Mouse (Mus musculus) midbrain, embryonic 13.5 days (tissue): ENCODE measurements around the gene Pan3. TPM values are rescaled to one million over a fixed set of nuclear protein-coding genes. Genes with fewer than 3 reads are reported as not detected.
"Not testable (repeated sequence)": the region's sequence is repeated elsewhere in the genome, so short reads cannot be mapped to it uniquely, and the experiment has no call there.

Experiments
- ATAC-seq: fragments of 200-750 bp; cut with Nextera tagmentation; 2 replicates; pipeline ENCODE4 v1.8.0; 2017; ENCODE audit warnings: mild to moderate bottlenecking, moderate TSS enrichment, moderate library complexity
- H3K27ac ChIP-seq: fragments of 300-500 bp; sonication (generic); 2 replicates; pipeline ENCODE4 v1.5.1; 2015; ENCODE audit warnings: inconsistent platforms, mild to moderate bottlenecking, moderate library complexity
- H3K27me3 ChIP-seq: fragments of 300-500 bp; sonication (generic); 2 replicates; pipeline ENCODE4 v1.6.1; 2015; ENCODE audit warnings: mild to moderate bottlenecking, inconsistent platforms
- H3K36me3 ChIP-seq: fragments of 300-500 bp; sonication (generic); 2 replicates; pipeline ENCODE4 v1.6.1; 2015; ENCODE audit warnings: mild to moderate bottlenecking, inconsistent platforms
- H3K4me1 ChIP-seq: fragments of 300-500 bp; sonication (generic); replicated peaks from 2 replicates; pipeline ENCODE4 v1.6.1; 2015; ENCODE audit warnings: inconsistent platforms
- H3K4me2 ChIP-seq: fragments of 300-500 bp; sonication (generic); replicated peaks from 2 replicates; pipeline ENCODE4 v1.6.1; 2015; ENCODE audit warnings: moderate library complexity, mild to moderate bottlenecking, inconsistent platforms
- H3K4me3 ChIP-seq: fragments of 300-500 bp; sonication (generic); replicated peaks from 2 replicates; pipeline ENCODE4 v1.5.1; 2015; ENCODE audit warnings: mild to moderate bottlenecking, inconsistent platforms
- H3K9ac ChIP-seq: fragments of 300-500 bp; sonication (generic); replicated peaks from 2 replicates; pipeline ENCODE4 v1.6.1; 2015; ENCODE audit warnings: mild to moderate bottlenecking, inconsistent platforms
- H3K9me3 ChIP-seq: fragments of 300-500 bp; sonication (generic); 2 replicates; pipeline ENCODE4 v1.6.1; 2016; ENCODE audit warnings: mild to moderate bottlenecking, inconsistent platforms
- WGBS: fragments of 180-500 bp; shearing (Covaris S2); methylation state at CpG from one replicate; pipeline ENCODE4 v1.1.7; 2015; 5-methylcytosine and 5-hydroxymethylcytosine counted together
- polyA plus RNA-seq: library from polyadenylated mRNA; unstranded; fragments of >200 nt; fragmentation: Nextera tagmentation; extraction: Ambion mirVana; gene quantifications from 2 replicates; pipeline ENCODE4 v1.2.1, GENCODE M21; 2015

Pan3 gene
- polyA plus RNA-seq, 1 experiment from 2014 or later: 68.3 TPM

DNA sequence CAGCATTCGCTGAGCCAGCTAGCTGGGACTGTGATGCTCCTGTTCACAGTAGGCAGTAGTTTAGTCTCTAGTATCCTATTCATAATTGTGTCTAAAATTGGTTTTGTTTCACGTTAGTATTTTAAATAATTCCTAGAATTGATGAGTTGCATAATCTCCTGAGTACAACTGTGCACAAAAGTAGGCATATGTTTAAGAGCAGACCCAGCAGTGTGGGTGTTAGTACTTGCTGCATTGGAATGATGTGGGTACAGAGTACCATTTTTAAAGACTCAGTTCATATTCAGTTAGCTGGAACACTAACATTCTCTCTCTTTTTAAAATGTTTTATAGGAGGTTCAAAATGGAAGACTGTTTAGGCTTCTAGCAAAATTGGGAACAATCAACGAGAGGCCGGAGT is 109.4 kb downstream of the Pan3 start:
- no peak overlapping the region for H3K27ac ChIP-seq
- peaks cover 62% of the 10 kb centered on the region for H3K36me3 ChIP-seq
- no peaks in the 10 kb centered on the region for H3K27me3 ChIP-seq
- H3K9ac ChIP-seq: no peak overlapping the region
- no peak overlapping the region for H3K4me2 ChIP-seq
- H3K9me3 ChIP-seq: no peaks in the 10 kb centered on the region
- H3K4me1 ChIP-seq: no peaks in the 10 kb centered on the region
- no peak for ATAC-seq
- 97% methylated on average over 4 of the region's 4 CpGs for WGBS
- H3K4me3 ChIP-seq: no peak overlapping the region

DNA sequence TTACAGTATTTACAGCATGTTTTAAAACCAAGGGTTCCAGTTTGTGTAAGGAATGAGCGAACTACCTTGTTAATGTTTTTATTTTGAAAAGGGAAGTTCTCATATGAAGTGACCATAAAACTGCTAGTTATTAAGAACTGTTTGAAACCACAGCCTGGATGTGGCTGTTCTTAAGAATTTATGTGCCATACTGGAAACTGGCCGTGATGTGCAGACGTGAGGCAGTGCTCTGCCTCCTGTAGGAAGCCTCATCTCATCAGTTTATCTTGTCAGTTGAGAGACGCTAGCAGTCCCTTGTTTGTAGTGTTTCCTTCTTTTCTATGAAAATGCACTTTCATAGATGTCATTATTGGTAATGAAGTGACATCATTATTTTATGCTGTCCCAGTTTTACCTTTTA is 109.9 kb downstream of the Pan3 start:
- 96% methylated on average over 4 of the region's 4 CpGs for WGBS
- H3K36me3 ChIP-seq: peaks cover 63% of the 10 kb centered on the region

DNA sequence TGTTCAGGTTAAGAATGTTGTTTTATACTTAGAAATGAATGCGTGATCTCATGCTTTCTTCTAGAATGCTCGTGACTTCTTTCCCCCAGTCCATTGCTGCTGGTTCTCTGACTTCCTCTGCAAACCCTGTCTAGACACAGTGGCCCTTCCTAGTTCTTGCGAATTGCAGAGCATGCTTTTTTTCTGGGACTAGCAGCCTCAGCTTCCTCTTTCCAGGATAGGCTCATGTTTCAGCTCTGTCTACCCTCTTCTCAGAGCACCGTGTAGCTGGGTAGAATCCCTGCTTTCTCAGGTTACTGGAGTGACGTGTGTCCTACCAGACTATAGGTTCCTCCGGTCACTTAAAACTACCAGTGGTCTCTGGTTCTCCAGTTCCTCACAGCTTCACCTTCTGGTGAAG is 112.3 kb downstream of the Pan3 start:
- Histone ChIP-seq H3K9me3 (no peaks in the 10 kb centered on the region), H3K4me2 (no peak overlapping the region), H3K9ac (no peak overlapping the region), H3K4me3 (no peak overlapping the region), H3K27ac (no peak overlapping the region), H3K27me3 (no peaks in the 10 kb centered on the region), H3K4me1 (no peaks in the 10 kb centered on the region), H3K36me3 (peaks cover 68% of the 10 kb centered on the region)
- no peak for ATAC-seq
- 87% methylated on average over 6 of the region's 6 CpGs for WGBS

More for the DNA sequence above, 109.9 kb downstream of the Pan3 start:
- no peaks in the 10 kb centered on the region for H3K9me3 ChIP-seq
- H3K4me1 ChIP-seq: no peaks in the 10 kb centered on the region
- H3K27me3 ChIP-seq: no peaks in the 10 kb centered on the region
- no peak for ATAC-seq
- H3K27ac ChIP-seq: no peak overlapping the region
- H3K4me3 ChIP-seq: no peak overlapping the region
- no peak overlapping the region for H3K9ac ChIP-seq
- no peak overlapping the region for H3K4me2 ChIP-seq

DNA sequence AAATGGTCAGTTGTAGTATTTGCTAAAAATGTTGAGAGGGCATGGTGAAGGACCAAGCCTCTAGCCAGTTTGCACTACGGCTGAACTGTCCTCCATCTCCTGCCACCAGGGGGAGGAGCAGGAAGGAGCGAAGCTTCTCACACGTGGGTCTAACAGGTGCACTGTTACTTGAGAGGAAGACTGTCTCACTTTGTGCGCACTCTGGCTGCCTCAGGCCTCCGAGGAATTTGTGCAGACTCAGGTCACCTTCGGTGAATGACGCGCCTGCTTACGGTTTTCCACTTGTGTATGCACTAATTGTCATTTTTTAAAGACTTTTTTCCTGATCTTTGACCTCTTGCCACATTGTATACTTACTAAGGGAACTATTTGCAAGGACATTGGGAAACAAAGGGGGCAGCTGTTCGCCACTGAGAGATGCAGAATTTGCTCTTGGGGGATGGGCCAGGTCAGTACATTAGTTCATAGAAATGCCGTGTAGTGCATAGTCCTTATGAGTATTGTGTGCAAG is 115.8 kb downstream of the Pan3 start:
- H3K36me3 ChIP-seq: peaks cover 64% of the 10 kb centered on the region
- H3K4me3 ChIP-seq: no peak overlapping the region
- H3K9ac ChIP-seq: no peak overlapping the region
- 80% methylated on average over 11 of the region's 11 CpGs for WGBS
- ATAC-seq: no peak
- no peaks in the 10 kb centered on the region for H3K4me1 ChIP-seq
- H3K4me2 ChIP-seq: no peak overlapping the region
- no peaks in the 10 kb centered on the region for H3K27me3 ChIP-seq
- no peak overlapping the region for H3K27ac ChIP-seq
- H3K9me3 ChIP-seq: no peaks in the 10 kb centered on the region

DNA sequence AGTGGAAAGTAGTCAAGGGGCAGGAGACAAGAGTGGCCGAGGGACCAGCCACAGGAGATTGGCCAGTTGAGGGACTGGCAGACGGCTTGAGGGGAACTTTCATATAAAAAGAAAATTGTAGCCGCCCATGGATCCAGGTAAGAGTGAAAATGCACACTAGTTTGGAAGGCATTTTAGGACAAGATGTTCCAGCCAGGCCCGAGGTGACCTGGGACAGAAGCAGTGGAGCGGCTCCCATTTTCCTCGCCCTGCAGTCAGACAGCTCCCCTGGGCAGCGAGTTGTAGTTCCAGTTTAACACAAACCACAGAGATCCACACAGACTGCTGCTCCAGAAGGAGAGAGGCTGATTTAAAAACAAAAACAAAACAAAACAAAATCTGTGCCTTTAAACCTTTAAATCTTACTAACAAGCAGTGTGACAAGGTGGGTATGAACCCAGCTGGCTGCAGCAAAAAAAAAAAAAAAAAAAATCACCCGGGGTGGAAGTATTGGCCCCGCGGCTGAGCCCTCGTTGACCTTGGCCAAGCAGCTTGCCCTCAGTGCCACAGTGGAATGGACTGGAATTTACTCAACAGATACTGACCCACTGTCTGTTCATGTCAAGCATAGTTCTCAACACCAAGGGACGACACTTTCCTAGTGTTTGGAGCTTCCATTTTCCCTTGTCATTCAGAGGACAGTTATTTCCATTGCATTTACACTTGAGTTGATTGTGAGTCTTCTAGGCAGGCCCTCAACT is 119.2 kb downstream of the Pan3 start:
- no peaks in the 10 kb centered on the region for H3K27me3 ChIP-seq
- ATAC-seq: no peak
- H3K9me3 ChIP-seq: no peaks in the 10 kb centered on the region
- WGBS: 92% methylated on average over 12 of the region's 12 CpGs
- no peak overlapping the region for H3K4me3 ChIP-seq
- no peak overlapping the region for H3K9ac ChIP-seq
- no peak overlapping the region for H3K27ac ChIP-seq
- no peak overlapping the region for H3K4me2 ChIP-seq
- no peaks in the 10 kb centered on the region for H3K4me1 ChIP-seq
- H3K36me3 ChIP-seq: peaks cover 52% of the 10 kb centered on the region

DNA sequence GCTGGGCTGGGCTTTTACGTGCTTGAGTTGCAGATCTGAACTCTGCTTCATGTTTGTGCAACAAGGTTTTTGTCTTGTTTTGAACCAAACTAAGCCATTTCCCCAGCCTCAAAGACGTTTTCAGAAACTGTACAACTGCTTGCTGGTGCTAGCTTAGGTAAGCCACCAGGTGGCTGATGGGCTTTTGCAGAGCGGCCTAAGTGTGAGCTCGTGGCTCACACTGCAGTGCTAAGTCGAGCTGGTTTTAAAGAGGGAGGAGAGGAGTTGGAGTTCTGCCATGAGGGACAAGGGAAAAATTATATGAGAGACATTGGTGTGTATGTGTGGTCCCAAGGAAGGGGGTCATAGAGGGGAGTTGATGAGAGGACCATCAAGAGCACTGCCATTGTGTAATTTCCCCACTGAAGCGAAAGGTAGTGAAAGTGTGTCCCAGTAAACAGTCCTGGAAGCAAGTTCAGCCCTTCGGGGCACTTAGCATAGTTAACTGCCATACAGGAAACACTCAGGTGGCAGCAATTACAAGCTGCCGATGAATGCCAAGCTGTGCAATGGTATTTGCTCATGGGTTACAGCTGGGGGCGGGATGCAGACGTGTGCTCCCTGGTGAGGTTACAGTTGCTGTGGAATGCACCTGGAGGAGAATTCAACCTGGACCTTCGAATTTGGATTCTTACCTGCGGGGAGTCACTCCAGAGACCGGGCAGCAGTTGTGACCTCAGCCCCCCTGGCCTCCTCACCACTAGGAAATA is 122.1 kb downstream of the Pan3 start:
- Histone ChIP-seq H3K4me1 (no peaks in the 10 kb centered on the region), H3K36me3 (peaks cover 31% of the 10 kb centered on the region), H3K27ac (no peak overlapping the region), H3K9ac (no peak overlapping the region), H3K4me3 (no peak overlapping the region), H3K4me2 (no peak overlapping the region), H3K27me3 (no peaks in the 10 kb centered on the region), H3K9me3 (no peaks in the 10 kb centered on the region)
- ATAC-seq: no peak
- WGBS: 91% methylated on average over 13 of the region's 13 CpGs

DNA sequence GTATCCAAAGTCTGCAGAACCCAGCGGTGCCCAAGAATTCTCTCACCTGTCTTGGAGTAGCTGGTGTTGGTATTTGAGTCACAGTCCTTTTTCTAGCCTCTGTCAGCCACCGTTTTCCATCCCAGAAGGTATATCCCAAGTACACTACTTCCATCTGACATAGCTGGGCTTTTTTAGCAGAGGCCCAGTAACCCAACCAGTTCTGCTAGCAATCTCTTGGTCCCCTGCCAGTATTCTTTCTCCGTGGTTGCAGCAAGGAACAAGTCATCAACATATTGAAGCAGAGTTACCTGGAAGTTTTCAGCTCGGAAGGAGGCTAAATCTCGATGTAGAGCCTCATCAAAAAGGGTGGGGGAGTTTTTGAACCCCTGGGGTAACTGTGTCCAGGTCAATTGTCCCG is 127.7 kb downstream of the Pan3 start:
- WGBS: 82% methylated on average over 6 of the region's 6 CpGs
- not testable (repeated sequence) for H3K9me3 ChIP-seq, H3K4me3 ChIP-seq, ATAC-seq, H3K4me2 ChIP-seq, H3K9ac ChIP-seq, H3K27ac ChIP-seq, H3K27me3 ChIP-seq, H3K4me1 ChIP-seq, H3K36me3 ChIP-seq

DNA sequence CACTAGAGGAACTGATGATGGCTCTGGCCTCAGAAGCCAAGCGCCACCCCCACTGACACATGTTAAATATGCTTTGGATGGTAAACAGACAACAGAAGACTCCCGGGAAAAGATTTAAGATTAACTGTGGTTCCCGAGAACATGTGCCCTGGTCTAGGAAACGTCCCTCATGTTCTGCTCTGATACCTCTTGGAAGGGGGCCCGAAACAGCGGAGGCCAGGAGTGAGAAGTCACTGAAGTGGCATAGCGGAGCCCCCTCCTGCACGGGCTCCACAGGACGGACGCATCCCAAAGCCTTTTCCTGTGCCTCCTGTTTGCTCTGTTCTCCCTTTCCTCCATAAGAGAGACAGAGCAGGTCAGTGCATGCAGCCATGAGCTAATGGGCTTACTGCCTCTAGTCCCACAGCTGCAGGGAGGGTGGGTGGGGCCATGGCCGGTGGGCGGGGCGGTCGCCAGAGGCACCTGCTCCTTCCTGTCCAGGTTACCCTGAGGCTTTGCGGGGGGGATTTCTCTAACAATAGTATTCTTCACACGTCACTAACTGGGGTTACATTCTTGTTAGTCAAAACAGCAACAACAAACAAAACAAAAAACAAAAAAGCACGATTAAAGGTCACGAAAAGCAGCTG is 133.7 kb downstream of the Pan3 start:
- peak; percentile 53; the same call in 1 of the 2 replicates for ATAC-seq
- Histone ChIP-seq H3K4me1 (peaks cover 5% of the 10 kb centered on the region), H3K9me3 (no peaks in the 10 kb centered on the region), H3K4me2 (peak overlapping the region; percentile 22; the same call in 1 of the 2 replicates), H3K36me3 (no peaks in the 10 kb centered on the region), H3K27me3 (no peaks in the 10 kb centered on the region), H3K4me3 (no peak overlapping the region), H3K9ac (no peak overlapping the region), H3K27ac (no peak overlapping the region)
- 39% methylated on average over 18 of the region's 18 CpGs for WGBS

DNA sequence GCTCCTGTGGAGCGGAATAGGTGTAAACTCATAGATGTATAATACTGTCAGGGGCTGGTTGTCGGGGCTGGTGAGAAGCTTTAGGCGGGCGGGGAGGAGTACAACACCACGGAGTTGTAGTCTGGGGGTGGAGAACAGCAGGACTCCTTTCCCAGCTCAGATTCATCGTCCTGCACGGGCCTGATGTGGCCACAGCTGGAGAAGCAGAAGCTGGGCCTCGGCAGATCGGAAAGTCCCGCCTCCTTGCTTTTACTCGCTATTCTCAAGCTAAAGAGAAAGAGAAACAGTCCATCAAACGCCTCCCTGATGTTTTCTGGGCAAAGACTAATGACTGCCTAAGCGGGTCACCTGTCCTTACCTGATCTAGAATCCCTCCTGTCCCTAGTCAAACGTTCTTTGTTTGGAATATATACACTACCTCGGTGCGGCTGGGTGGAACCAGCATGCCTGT is 134.2 kb downstream of the Pan3 start:
- Histone ChIP-seq H3K9ac (no peak overlapping the region), H3K27me3 (no peaks in the 10 kb centered on the region)
- 0 out of 2 replicates have a peak, but pooled peaks have one; percentile 30 for ATAC-seq

DNA sequence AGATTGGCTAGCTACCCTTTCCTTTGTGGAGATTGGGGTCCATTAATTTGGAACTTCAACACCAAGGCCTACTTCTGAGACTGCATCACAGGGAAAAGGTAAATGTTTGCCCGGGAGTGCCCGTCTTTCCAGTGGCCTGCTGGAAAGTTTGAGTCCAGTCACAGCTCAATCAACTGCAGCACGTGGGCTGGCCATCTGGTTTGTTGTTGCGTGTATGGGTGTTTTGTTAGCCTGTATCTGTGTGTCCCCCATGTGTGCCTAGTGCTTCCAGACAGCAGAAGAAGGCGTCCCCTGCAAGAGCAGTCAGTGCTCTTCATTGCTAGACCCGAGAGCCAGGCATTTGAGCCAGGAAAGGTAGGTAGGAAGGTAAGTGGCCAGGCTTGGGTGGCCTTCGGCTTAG is 135.5 kb downstream of the Pan3 start:
- no peaks in the 10 kb centered on the region for H3K27me3 ChIP-seq
- no peak overlapping the region for H3K27ac ChIP-seq
- no peaks in the 10 kb centered on the region for H3K9me3 ChIP-seq
- peaks cover 5% of the 10 kb centered on the region for H3K4me1 ChIP-seq
- H3K9ac ChIP-seq: no peak overlapping the region
- H3K4me3 ChIP-seq: no peak overlapping the region
- 88% methylated on average over 7 of the region's 7 CpGs for WGBS
- H3K36me3 ChIP-seq: no peaks in the 10 kb centered on the region
- no peak overlapping the region for H3K4me2 ChIP-seq
- ATAC-seq: no peak

More for the DNA sequence above, 134.2 kb downstream of the Pan3 start:
- Histone ChIP-seq H3K36me3 (no peaks in the 10 kb centered on the region), H3K4me1 (peaks cover 5% of the 10 kb centered on the region), H3K4me2 (peak overlapping the region; percentile 22), H3K27ac (no peak overlapping the region), H3K9me3 (no peaks in the 10 kb centered on the region), H3K4me3 (no peak overlapping the region)
- WGBS: 23% methylated on average over 16 of the region's 16 CpGs

DNA sequence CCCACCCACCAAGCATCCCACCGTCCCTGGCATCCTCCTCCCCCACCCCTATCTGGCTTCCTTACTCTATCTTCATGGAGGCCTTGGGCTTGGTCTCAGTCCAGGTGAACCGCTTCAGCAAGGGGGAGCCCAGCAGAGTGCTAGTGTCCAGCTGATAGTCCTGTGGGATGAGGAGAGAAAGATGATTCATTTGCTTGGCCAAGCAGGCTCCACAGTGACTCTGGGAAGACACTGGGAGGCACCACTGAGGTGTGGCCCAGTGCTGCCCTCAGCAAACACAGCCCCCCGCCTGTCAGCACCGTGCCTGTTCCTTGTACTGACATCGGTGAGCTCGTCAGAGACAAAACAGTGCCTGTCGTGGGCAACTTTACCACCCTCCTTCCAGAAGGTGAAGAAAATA is 136.4 kb downstream of the Pan3 start:
- no peak overlapping the region for H3K9ac ChIP-seq
- H3K27me3 ChIP-seq: no peaks in the 10 kb centered on the region
- 71% methylated on average over 7 of the region's 7 CpGs for WGBS
- no peak overlapping the region for H3K27ac ChIP-seq
- no peaks in the 10 kb centered on the region for H3K9me3 ChIP-seq
- ATAC-seq: no peak
- H3K4me1 ChIP-seq: peaks cover 5% of the 10 kb centered on the region
- no peaks in the 10 kb centered on the region for H3K36me3 ChIP-seq
- H3K4me2 ChIP-seq: no peak overlapping the region
- no peak overlapping the region for H3K4me3 ChIP-seq

DNA sequence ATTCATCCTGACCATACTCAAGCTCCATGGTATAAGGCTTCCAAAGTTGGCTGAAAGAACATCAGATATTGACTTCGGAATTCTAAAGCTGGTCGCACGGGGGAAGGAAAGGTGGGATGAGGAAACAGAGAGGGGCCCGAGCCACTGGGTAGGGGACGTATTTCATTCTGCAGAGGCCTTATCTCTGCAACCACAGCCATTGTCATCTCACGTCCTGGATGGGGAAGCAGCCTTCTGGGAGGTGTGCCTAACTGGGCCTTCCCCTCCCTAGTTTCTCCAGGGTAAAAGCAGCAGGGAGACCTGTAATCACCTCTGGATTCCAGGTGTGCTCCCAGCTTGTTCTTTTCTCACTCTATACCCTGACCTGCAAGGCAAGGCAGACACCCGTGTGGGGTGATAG is 142.7 kb downstream of the Pan3 start:
- H3K36me3 ChIP-seq: no peaks in the 10 kb centered on the region
- no peak overlapping the region for H3K9ac ChIP-seq
- H3K27me3 ChIP-seq: no peaks in the 10 kb centered on the region
- no peaks in the 10 kb centered on the region for H3K4me1 ChIP-seq
- H3K4me3 ChIP-seq: no peak overlapping the region
- no peaks in the 10 kb centered on the region for H3K9me3 ChIP-seq
- no peak overlapping the region for H3K4me2 ChIP-seq
- ATAC-seq: no peak
- WGBS: 89% methylated on average over 7 of the region's 7 CpGs
- no peak overlapping the region for H3K27ac ChIP-seq
